Mouse (Mus musculus) ES-Bruce4 (cell line): ENCODE data around the gene Nmur1. TPM values are rescaled to one million over a fixed set of nuclear protein-coding genes. Genes with fewer than 3 reads are reported as not detected.
A peak's percentile ranks its signal among the peaks of the same experiment; 100 is the strongest.

Source experiments
- H3K27ac ChIP-seq: 2 replicates; pipeline ENCODE4 v1.5.1; 2012; ENCODE audit warnings: low read length, inconsistent platforms; ENCODE audit not compliant: insufficient read depth
- H3K27me3 ChIP-seq: 2 replicates; pipeline ENCODE4 v1.6.1; 2012; ENCODE audit warnings: mild to moderate bottlenecking, low read length, inconsistent platforms; ENCODE audit not compliant: control insufficient read depth, poor library complexity, insufficient read depth, severe bottlenecking
- H3K36me3 ChIP-seq: 2 replicates; pipeline ENCODE4 v1.6.1; 2012; ENCODE audit warnings: inconsistent platforms, mild to moderate bottlenecking, low read length, moderate library complexity; ENCODE audit not compliant: control insufficient read depth, poor library complexity, insufficient read depth, severe bottlenecking
- H3K4me1 ChIP-seq: one replicate; pipeline ENCODE4 v1.8.1; 2011; ENCODE audit warnings: low read length; ENCODE audit not compliant: control insufficient read depth, insufficient read depth
- H3K4me3 ChIP-seq: 2 replicates; pipeline ENCODE4 v1.5.1; 2011; ENCODE audit warnings: low read depth, mild to moderate bottlenecking, low read length
- H3K9ac ChIP-seq: 2 replicates; pipeline ENCODE4 v1.6.1; 2012; ENCODE audit warnings: low read depth, mild to moderate bottlenecking, inconsistent platforms; ENCODE audit not compliant: poor library complexity, severe bottlenecking
- H3K9me3 ChIP-seq: replicated peaks from 2 replicates; pipeline ENCODE4 v1.6.1; 2012; ENCODE audit warnings: mild to moderate bottlenecking, low read length, inconsistent platforms; ENCODE audit not compliant: control insufficient read depth, poor library complexity, insufficient read depth, severe bottlenecking
- CTCF ChIP-seq: IDR thresholded peaks from one replicate; pipeline ENCODE4 v1.8.1; 2011; ENCODE audit warnings: low read depth, low read length
- EP300 ChIP-seq: IDR thresholded peaks from 2 replicates; pipeline ENCODE4 v1.6.1; 2011; ENCODE audit warnings: low read depth, low read length; ENCODE audit not compliant: insufficient read depth
- POLR2A ChIP-seq: IDR thresholded peaks from one replicate; pipeline ENCODE4 v1.8.1; 2011; ENCODE audit warnings: low read length; ENCODE audit not compliant: insufficient read depth
- polyA plus RNA-seq: library from polyadenylated mRNA; stranded (reverse); fragments of >200 nt; gene quantifications from 2 replicates; pipeline ENCODE4 v1.2.4, GENCODE M21; 2011; ENCODE audit warnings: low read depth; ENCODE audit not compliant: missing spikeins, insufficient read depth, insufficient read length

Gene Nmur1
- polyA plus RNA-seq, 1 experiment, result not detected

GRCm38 (mm10) chr1:86449966-86450365 lies 23.9 kb upstream of the Nmur1 start:
- peaks cover 5% of the 10 kb centered on the region for H3K4me1 ChIP-seq
- H3K9me3 ChIP-seq, result no peaks in the 10 kb centered on the region
- H3K27me3 ChIP-seq, result no peaks in the 10 kb centered on the region
- no peak overlapping the region for H3K4me3 ChIP-seq
- TF ChIP-seq POLR2A (no peak), EP300 (0 out of 2 replicates have a peak, but pooled peaks have one; percentile 55)
- H3K9ac ChIP-seq, result no peak overlapping the region
- no peaks in the 10 kb centered on the region for H3K36me3 ChIP-seq
- H3K27ac ChIP-seq, result peak overlapping the region; percentile 57

- Histone ChIP-seq H3K9ac (peak overlapping the region; percentile 37), H3K27me3 (no peaks in the 10 kb centered on the region), H3K9me3 (no peaks in the 10 kb centered on the region), H3K36me3 (no peaks in the 10 kb centered on the region), H3K4me1 (peaks cover 9% of the 10 kb centered on the region), H3K4me3 (no peak overlapping the region), H3K27ac (peak overlapping the region; percentile 73)
- TF ChIP-seq POLR2A, result no peak
Measured at GRCm38 (mm10) chr1:86448272-86448671, 22.2 kb upstream of the Nmur1 start.

- H3K27ac ChIP-seq, result peak overlapping the region; percentile 73
- H3K4me1 ChIP-seq, result peaks cover 9% of the 10 kb centered on the region
- no peaks in the 10 kb centered on the region for H3K9me3 ChIP-seq
- H3K9ac ChIP-seq, result peak overlapping the region; percentile 37
- no peaks in the 10 kb centered on the region for H3K27me3 ChIP-seq
- no peaks in the 10 kb centered on the region for H3K36me3 ChIP-seq
- no peak for TF ChIP-seq EP300
- peak overlapping the region; percentile 17; the same call in 1 of the 2 replicates for H3K4me3 ChIP-seq
Measured at GRCm38 (mm10) chr1:86447596-86448171, 21.7 kb upstream of the Nmur1 start.

GRCm38 (mm10) chr1:86443386-86444172 lies 17.6 kb upstream of the Nmur1 start:
- H3K9ac ChIP-seq, result peak overlapping the region; percentile 86
- H3K36me3 ChIP-seq, result no peaks in the 10 kb centered on the region
- H3K4me3 ChIP-seq, result peak overlapping the region; percentile 4
- peak overlapping the region; percentile 73 for H3K27ac ChIP-seq
- H3K27me3 ChIP-seq, result no peaks in the 10 kb centered on the region
- TF ChIP-seq EP300, result no peak
- no peak for TF ChIP-seq CTCF
- no peak for TF ChIP-seq POLR2A
- peaks cover 9% of the 10 kb centered on the region for H3K4me1 ChIP-seq
- no peaks in the 10 kb centered on the region for H3K9me3 ChIP-seq

- Histone ChIP-seq H3K27me3 (no peaks in the 10 kb centered on the region), H3K4me1 (peaks cover 11% of the 10 kb centered on the region), H3K9ac (peak overlapping the region; percentile 86), H3K4me3 (peak overlapping the region; percentile 76), H3K9me3 (no peaks in the 10 kb centered on the region), H3K27ac (peak overlapping the region; percentile 73), H3K36me3 (no peaks in the 10 kb centered on the region)
- TF ChIP-seq EP300 (no peak), POLR2A (peak; percentile 6)
Measured at GRCm38 (mm10) chr1:86442832-86443231, 16.8 kb upstream of the Nmur1 start.

GRCm38 (mm10) chr1:86441980-86442831 lies 16.2 kb upstream of the Nmur1 start:
- H3K4me3 ChIP-seq, result peak overlapping the region; percentile 76
- H3K4me1 ChIP-seq, result peaks cover 14% of the 10 kb centered on the region
- H3K27ac ChIP-seq, result peak overlapping the region; percentile 73
- H3K27me3 ChIP-seq, result no peaks in the 10 kb centered on the region
- TF ChIP-seq EP300, result no peak
- no peak for TF ChIP-seq POLR2A
- TF ChIP-seq CTCF, result no peak
- H3K9ac ChIP-seq, result peak overlapping the region; percentile 86
- no peaks in the 10 kb centered on the region for H3K9me3 ChIP-seq
- no peaks in the 10 kb centered on the region for H3K36me3 ChIP-seq
